Mouse (Mus musculus) neural tube, embryonic 10.5 days (tissue): ENCODE data around the gene Appl2.
"Not testable (repeated sequence)": the region's sequence is repeated elsewhere in the genome, so short reads cannot be mapped to it uniquely, and the experiment has no call there.

Experiments used
- DNase-seq: peaks from one replicate; pipeline ENCODE4 v3.0.0-alpha.2; 2017; ENCODE audit warnings: low spot score; ENCODE audit errors: extremely low spot score

The Appl2 gene

DNA sequence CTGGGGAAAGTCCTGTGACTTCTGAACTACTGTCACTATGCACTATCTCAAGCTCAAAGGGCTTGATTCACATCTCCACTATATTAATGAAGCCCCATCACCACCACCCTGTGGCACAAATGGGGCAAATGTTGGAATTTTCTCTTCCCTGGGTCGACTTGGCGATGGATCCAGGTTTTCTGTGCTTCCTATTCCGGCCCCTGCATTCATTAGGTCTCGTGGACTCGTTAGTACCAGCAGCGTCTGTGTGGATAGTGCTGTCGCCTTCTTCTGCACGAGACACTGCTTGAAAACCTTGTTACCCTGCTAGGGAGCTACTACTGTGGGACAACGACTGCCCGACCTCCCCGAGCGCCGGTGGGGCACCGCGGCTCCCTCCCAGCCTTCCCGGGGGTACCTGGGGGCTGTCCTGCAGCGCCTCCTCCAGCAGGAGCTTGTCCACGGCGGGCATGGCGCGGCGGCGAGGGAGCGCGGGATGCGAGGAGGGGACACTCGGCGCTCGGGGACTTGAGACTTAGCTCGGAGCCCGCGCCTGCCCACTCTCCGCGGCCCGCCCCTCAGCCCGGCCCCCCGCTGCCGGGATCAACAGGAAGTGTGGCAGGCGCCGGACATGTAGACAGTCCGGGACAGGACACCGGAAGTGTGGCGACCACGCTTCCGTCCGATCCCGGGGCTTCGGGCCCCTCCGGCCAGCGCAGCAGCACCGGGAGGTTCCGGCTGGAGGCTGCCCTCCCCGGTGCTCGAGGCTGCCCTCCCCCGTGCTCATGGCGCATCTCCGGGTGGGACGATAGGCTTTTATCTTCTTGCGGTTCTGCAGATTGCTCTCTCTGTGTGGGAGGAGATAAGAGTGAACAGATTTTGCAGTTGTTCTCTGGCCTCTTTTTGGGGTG is at the start of gene Appl2:
TSS of gene Appl2 (minus strand) at position 608 of the 890 bp plus-strand sequence.
- DNase-seq, result peak; percentile 92

DNA sequence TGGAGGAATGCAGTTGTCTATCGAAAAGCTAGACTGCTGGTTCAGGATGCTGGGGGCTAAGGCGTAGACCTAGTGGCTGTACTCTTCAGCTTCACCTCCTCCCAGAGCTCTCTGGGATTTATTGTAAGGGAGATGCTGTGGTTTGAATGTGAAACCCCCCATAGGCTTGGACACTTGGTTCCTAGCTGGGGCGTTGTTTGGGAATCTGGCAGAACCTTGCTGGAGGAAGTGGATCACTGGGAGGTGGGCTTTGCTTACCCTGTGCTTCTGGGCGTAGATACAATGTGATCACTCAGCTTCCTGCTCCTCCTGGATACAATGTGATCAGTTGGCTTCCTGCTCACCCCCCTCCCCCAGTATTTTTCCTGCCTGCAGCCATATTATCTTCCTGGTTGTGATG is 47.7 kb upstream of the Appl2 start:
- DNase-seq, result no peak

DNA sequence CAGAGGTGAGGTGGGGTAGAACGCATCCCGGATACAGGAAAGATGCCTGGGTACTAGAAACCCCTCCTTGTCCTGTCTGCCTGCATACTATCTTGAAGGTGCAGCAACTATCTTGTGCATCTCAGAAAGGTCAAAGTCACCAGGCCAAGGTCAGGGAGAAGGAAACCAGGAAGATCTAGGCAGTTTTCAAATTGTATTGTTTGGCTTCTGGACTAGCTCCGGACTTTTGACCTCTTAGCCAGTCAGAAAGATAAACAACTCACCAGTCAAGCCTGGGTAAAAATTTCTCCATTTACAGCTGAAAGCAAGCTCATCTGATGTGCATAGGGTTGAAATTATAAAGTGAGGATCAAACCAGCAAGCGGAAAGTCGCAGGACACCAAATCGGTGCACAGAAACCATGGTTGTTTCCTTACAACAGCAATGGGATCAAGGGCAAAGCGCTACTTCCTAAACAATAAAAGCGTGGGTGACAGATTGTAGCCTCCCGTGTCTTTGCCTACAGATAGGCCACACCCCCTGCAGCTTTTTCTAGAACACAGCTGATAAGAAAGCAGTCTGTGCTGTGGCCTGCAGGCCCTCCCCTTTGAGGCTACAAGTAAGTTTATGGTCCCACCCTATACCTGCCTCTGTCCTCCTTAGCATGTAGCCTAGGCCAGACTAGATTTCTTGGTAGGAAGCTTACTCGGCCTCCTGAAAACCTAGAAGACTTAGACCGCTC is 43.8 kb upstream of the Appl2 start:
- no peak for DNase-seq

DNA sequence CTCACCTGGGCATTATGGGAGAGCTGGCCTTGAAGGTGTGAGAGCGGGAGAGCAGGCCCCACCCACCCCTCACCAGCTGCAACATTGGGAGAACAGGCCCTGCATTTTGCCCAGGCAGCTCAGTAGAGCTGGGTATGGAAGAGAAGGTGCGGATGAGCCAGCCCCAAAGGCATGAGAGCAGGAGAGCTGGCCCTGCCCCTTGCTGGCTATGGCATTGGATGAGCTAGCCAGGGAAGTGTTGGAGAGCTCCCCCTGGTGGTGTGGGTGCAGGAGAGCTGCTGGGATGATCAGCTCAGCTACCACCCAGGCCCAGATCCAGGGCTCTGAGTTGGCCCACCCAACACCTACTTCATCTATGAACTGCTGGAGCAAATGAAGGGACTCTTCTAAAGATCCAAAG is 39.7 kb upstream of the Appl2 start:
- no peak for DNase-seq

DNA sequence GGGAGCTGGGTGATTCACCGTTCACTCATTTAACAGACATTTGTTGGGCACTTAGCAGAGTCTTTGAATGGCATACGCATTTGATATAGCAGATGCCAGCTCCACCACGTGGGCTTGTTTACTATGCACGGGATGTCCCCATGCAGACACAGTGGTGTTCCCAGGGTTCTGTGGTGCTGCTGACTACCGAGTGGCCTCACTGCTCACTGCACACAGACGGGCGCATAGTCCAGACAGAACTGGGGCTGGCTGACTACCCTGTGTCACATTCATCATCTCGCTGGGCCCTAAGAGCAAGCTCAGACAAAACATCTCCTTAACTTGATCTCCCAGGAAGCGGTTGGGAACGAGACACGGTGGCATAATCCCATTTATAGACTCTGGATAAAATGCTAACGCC is 32.8 kb upstream of the Appl2 start:
- no peak for DNase-seq

DNA sequence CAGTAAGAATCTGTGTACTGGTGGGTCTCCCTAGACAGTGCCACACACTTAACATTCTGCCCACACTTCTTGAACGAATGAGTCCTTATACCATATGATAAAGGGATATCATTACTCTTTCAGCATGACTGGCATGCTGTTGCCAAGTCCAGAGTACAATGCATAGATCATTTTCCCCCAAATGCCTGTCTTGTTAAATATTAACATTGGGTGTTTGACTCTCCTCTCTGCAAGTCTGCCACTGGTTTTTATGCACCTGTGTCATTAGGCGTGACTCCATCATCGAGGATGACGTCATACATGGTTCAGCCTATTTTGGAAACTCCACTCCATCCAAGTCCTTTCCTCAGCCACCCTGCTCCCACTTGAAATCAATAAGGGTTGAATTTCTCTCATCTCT is 18.0 kb upstream of the Appl2 start:
- DNase-seq, result no peak

DNA sequence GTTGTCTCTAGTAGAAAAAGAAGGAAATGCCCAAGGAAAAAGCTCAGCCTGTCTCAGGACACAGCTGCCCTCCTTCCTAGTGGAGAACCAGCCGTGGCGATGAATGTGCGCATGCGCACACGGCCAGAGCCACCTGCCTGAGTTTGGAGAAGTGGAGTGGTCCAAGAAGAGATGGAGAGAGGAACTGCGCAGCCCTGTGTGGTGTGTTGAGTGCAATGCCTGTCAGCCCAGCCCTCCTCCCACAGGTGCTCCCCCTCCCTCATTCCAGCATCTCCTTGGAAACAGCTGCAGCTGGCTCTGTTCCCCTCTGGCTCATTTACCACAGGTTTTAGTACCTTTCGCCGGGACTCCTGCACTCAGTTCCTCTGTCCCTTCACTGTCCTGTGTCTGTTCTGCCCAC is 13.4 kb upstream of the Appl2 start:
- no peak for DNase-seq

DNA sequence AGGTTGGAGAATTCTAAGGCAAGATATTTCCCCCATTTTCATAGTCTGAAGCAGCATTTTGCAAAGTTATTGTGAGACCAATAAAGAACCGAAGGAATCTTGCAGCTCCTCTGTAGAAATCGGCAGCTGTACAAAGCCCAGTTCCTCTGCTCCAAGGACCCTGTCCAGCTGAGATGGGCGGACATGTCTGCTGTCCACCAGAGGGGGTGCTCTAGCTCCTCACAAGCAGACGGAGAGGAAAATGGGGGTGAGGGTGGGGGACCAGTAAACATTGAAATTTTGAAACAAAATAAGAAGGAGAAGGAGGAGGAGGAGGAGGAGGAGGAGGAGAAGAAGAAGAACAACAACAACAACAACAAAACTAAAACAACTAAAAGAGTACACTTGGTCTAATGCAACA is 12.1 kb upstream of the Appl2 start:
- no peak for DNase-seq

DNA sequence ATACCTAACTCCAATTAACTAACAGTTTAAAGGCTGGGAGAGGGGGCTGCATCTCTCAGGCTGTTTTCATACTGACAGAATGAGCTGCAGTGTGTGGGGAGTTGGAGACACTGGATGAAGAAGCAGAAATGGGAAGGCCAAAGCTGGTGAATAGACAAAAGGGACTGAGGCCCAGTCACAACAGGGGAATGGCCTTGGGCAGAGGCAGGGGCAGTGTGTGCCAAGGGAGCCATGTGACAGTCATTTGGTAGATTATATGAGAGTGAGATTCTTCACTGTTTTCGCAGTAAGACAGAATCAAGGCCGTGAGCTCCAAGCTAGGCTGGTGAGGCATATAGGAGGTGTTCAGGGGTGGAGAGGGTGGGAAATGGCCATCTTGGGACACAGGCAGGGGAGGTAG is 6.1 kb upstream of the Appl2 start:
- no peak for DNase-seq

DNA sequence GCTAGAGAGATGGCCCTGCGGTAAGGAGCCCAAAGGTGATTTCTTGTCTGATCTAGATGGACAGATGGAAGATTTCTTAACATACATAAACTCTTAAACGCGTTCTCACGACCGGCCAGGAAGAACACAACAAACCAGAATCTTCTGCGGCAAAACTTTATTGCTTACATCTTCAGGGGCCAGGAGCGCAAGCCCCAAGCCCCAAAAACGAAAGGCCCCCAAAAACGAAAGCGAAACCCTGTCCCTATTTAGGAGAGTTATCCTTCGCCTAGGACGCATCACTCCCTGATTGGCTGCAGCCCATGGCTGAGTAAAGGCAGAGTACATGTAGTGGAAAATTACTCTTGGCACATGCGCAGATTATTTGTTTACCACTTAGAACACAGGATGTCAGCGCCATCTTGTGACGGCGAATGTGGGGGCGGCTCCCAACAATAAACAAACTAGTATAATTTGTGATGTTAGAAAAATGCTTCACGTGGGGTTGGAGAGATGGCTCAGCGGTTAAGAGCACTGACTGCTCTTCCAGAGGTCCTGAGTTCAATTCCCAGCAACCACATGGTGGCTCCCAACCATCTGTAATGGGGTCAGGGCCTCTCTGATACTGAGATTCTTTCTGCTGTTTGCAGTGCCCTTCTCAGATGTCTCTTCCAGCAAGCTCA is 3.8 kb upstream of the Appl2 start:
- DNase-seq, result not testable (repeated sequence)

DNA sequence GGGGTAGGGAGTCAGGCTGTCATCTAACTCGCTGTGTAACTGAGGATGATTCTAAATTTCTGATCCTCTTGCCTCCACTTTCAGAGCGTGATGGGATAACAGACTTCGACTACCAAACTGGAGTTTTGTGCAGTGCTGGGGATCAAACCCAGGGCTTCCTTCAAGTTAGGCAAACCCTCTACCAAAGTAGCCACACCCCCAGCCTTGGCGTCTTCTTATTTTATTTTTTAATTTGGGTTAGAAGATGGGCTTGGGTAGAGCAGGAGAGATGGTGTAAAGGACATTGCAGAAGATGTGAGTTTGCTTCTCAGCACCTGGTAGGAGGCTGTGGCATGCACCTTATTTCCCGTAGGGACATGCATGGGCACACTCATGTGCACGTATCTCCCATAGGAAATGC is 499 bp upstream of the Appl2 start:
- DNase-seq, result no peak

DNA sequence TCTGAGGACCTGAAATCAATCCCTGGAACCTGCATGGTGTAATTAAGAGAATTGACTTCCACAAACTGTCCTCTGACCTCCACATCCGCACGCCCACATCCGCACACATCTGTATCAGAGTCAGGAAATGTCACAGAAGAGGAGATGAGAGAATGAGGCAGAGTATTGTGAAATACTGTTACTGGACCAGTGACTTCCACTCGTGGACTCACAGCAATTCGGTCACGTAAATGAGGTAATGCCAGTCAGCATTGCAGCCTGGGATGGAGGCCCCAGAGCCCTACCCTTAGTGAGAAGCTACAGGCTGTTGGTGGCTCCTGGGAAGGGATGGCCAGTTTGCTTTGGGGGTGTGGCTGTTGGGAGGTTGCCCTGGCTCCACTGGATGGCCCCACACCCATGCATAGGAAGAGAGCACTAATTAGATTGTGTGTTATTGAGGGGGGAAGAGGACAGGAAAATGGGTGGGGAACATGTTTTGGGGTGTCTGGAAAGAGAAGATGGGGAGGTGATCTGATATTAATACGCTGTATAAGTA is 2.1 kb downstream of the Appl2 start:
- no peak for DNase-seq

DNA sequence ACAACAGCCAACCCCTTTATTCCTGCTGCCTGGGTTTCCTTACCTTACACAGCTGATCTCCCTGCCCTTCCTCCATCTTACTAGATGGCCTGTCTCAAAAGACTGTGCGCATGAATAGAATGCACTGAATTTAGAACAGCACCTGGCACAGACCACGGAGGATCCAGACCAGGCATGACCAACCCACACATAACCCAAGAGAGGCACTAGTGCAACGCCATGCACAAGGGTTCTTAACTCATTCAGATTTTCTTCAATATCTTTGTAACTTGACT is 2.9 kb downstream of the Appl2 start:
- no peak for DNase-seq

DNA sequence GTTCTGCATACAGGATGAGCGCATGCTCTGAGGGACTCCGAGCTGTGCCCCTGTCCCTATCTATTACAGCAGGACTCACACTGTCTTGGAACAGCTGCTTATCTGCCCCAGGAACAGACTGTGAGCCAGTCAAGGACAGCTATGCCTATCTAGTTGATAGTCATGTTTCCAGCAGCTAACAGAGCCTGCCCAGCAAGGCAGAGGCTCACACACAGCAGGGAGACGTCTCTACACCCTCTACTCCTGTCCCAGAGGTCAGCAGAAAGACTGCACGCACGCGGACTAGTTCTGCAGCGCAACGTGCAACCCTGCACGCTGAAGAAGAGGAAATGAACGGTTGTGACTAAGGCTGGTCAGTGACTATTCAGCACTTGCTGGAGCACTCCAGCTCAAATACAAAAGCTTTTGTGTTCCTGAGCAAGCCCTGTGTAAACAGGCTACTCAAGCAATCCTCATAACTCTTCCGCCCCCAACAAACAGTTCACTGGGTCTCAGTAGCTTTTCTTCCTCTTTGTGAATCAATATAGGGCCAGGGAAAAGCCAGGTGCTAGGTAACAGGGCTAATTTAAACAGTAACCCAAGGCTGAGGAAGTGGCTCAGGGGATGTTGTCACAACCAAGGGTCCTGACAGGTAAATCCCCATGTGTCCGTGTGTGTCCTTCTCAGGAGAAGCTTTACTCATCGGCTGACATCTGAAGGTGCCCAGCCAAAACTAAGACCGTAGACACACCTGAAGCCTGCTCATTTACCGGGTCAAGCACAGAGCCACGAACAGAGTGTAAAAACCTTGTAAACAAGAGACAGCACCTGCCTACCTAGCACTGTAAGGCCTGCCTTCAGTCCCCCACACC is 3.4 kb downstream of the Appl2 start:
- DNase-seq, result no peak

DNA sequence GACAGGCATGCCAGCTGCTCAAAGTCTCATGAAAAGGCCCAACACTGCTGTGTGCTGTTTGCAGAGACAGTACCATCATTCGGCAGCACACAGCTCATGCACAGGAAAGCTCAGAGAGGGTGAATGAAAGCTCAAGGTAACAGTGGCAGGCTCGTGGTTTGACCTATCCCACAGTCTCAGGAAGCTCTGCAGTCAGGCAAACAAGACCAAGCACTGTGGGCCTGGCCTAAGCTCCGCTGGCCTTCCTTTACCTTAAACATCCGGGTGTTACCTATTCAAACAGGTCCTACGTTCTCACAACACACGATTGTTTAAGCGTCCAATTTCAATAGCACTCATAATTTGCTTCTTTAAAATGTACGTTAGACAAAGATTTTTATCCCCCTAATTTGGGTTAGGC is 4.4 kb downstream of the Appl2 start:
- no peak for DNase-seq

DNA sequence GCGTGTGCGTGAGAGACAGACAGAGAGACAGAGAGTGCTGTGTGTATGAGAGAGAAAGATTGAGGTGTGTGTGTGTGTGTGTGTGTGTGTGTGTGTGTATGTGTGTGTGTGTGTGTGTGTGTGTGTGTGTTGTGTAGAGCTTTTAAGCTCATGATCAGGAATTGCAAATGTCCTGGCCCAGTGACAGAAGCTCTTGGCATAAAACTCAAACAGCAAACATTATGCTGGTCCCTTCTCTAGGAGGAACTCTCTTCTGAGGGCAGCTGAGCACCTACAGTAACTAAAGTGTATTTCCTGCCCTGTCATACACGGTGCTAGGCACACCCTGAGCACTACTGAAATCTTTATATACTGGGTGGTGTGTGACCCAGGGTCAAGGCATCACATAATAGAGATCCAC is 6.9 kb downstream of the Appl2 start:
- DNase-seq, result no peak

DNA sequence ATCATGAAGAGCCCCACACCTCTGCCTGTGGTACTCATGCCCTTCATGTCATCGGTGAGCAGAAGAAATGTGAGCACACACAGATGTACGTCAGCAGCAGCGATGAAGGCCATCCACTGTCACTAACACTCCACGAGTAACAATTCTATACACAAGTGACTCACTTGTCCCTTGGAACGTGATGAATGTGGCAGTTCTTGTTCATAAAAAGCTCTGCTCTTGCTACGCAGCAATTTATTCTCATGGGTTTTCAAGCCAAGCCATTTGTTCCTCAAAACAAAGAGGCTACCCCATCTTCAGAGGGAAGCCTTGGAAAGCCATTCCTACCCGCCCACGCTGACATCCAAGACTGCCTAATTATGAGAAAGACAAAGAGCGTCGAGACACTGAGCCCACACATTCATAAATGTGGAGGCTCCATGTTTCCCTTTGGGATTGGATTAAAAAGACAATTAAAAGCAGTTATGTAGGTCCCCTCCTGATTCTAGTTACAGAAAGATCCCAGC is 8.6 kb downstream of the Appl2 start:
- DNase-seq, result no peak

DNA sequence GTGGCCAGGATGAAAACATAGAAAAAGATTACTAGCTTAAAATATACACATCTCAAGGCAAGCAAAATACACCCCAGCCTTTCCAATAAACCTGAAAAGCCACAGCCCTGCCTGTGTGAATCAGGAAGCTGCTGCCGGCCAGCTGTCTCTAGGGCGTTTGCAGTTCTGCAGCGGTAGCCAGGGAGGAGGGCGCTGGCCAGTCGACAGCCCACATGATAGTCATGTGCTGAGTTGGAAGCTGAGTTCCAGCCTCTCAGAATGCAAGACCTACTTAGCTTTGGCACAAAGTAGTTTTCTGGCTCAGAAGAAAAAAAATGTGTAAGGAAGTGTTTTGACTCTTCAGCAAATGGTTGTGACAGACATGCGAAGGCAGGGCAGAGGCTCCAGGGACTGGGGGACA is 11.2 kb downstream of the Appl2 start:
- DNase-seq, result no peak

DNA sequence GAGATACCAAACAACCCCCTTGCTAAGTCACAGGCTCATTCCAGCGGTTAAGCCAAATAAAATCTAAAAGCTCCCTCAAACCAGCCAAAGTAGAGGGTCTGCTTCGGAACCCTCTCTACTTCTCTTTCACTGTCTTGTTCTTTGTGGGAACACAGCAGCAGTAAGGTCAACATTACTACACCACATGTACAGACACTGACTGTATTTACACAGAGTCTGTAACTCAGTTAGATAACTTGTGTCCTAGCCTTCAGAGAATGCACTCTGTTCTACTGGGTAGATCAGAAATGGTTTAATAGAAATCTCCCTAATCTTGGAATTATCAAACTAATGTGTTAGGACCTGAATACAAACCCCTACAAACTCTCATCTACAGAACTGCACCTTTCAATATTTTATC is 12.3 kb downstream of the Appl2 start:
- DNase-seq, result no peak

DNA sequence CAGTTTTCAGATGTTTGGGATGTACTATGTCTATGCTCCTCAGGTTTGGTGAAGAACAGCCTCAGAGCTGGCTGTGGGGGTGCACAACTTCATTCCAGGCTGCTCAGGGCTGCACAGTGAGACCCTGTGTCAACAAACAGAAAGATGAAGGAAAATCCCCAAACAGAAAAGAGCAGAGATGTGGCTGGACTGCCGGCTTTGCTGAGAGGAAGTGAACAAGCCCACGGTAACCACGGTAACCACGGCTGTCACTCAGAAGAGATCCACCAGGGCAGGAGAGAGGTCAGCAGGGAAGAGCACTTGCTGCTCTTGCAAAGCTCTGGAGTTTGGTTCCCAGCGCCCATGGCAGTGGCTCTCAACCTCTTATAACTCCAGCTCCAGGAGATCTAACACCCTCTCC is 14.1 kb downstream of the Appl2 start:
- peak; percentile 42 for DNase-seq

DNA sequence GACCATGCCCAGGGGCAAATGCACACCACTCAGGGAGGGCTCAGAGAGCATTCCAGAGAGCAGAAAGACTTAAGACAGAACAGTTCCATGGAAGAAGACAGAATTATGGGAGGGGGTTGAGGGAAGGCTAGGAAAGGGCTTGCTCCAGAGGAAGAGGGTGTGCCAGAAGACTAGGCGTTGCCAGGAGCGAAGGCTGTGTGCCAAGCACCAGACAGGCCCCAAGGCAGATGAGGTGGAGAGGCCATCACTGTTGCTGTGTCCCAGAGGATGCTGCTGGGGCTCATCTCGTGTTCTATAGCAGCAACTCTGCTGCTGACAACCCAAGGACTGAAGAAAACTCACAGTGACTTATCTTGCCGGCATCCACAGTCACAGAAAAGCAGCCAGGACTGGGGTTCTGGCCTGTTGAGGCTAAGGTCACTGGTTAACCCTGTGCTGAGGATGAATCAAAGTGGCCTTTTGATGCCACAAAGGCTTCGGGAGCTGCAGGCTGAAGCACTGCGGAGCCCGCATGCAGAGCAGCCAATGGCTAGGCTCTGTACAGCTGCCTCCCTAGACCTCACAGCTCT is 15.6 kb downstream of the Appl2 start:
- DNase-seq, result no peak
